Comparison of ENCODE assay signal across 8 mouse cellular contexts in the genomic region with DNA sequence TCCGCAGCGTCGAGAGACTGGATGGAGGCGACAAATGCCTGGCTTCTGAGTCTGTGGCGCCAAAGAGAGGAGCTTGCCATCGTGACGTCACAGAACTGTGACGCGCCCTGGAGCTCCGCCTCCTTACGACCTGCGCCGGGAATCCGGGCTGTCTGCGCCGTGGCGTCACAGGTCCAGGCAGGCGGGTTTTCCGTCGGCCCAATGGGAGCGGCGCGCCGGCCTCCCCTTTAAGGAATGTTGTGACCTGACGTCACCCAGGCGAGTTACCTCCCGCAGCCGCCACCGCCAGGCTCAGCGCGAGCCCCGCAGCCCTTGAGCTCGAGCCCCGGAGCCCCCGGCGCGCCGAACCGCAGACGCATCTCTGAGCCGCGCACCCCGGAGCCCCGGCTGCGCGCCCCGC. TPM values are rescaled to one million over a fixed set of nuclear protein-coding genes. Genes with fewer than 3 reads are reported as not detected.
DNase-seq lines count a peak whose midpoint lies in the region; ATAC-seq and TF ChIP-seq lines count a peak whose summit lies in the region.

A gene (plus strand): TSS at position 103 of the 400 bp plus-strand sequence.

- H3K27me3 ChIP-seq in hindbrain, postnatal 0 days (ENCODE audit: insufficient read depth, low read length), result no peaks in the 10 kb centered on the region

- peak within 1 kb of the TSS; percentile 99 for H3K4me3 ChIP-seq in gastrocnemius, adult 2 months
- peak within 1 kb of the TSS; percentile 94 for H3K4me3 ChIP-seq in hindbrain, postnatal 0 days (ENCODE audit: low read length)
- peak within 1 kb of the TSS; percentile 99 for H3K4me3 ChIP-seq in left cerebral cortex, adult 2 months

- peak; percentile 91 for DNase-seq in WW6 (ENCODE audit: low read depth, low spot score)
- peak; percentile 97 to 98 for DNase-seq in cerebellum, postnatal 4 days (ENCODE audit: low spot score in 2 of 2)
- peak; percentile 97 for DNase-seq in gastrocnemius, adult 2 months
- peak; percentile 98 for DNase-seq in hindbrain, postnatal 0 days (ENCODE audit: low spot score)
- peak; percentile 98 to 100 for DNase-seq in left cerebral cortex, adult 2 months (ENCODE audit: extremely low spot score in 1 of 2, low spot score in 2 of 2)
- peak; percentile 99 for DNase-seq in right cerebral cortex, adult 2 months (ENCODE audit: low spot score in 2 of 2)
- peak; percentile 96 for DNase-seq in urinary bladder, postnatal 14 days (ENCODE audit: low spot score)

- under 1% methylated on average over 46 of the region's 47 CpGs for WGBS in hindbrain, postnatal 0 days

- ATAC-seq in hindbrain, postnatal 0 days, result peak; percentile 95
- ATAC-seq in megakaryocyte, adult 5-6 weeks (ENCODE audit: poor library complexity, severe bottlenecking), result peak; percentile 91

- TF ChIP-seq CTCF in gastrocnemius, adult 2 months (IDR thresholded peaks at IDR 0.05), result no peak
- TF ChIP-seq CTCF in hindbrain, postnatal 0 days (IDR thresholded peaks at IDR 0.05; ENCODE audit: low read depth), result no peak
- no peak for TF ChIP-seq CTCF in left cerebral cortex, adult 2 months (IDR thresholded peaks at IDR 0.05)

- H3K27ac ChIP-seq in gastrocnemius, adult 2 months, result peak within 1 kb of the TSS; percentile 99
- peak within 1 kb of the TSS; percentile 96 for H3K27ac ChIP-seq in hindbrain, postnatal 0 days
- H3K27ac ChIP-seq in left cerebral cortex, adult 2 months, result peak within 1 kb of the TSS; percentile 99

- peak within 1 kb of the TSS; percentile 99 for H3K9ac ChIP-seq in hindbrain, postnatal 0 days (replicated peaks; ENCODE audit: low read length)

- H3K4me1 ChIP-seq in hindbrain, postnatal 0 days (ENCODE audit: insufficient read depth, low read length), result no peaks in the 10 kb centered on the region; the same call in 1 of the 2 replicates

- intact Hi-C loops in gastrocnemius, adult 2 months (cut with DNase I), result loop anchor here (2.0 kb wide), 1 partner anchor 109 kb away; no protein-coding TSS in a partner anchor
- intact Hi-C loops in left cerebral cortex, adult 2 months (cut with DNase I), result loop anchor here (1.0 kb wide), 1 partner anchor 106 kb away; no protein-coding TSS in a partner anchor

- H3K36me3 ChIP-seq in hindbrain, postnatal 0 days (ENCODE audit: insufficient read depth, low read length), result peaks cover 4% of the 10 kb centered on the region; the same call in 1 of the 2 replicates

- no peaks in the 10 kb centered on the region for H3K9me3 ChIP-seq in hindbrain, postnatal 0 days (ENCODE audit: low read length)

- peak within 1 kb of the TSS; percentile 64 for H3K4me2 ChIP-seq in hindbrain, postnatal 0 days (ENCODE audit: low read depth, low read length)

RNA-seq across cellular contexts. Expression of the gene that starts here (rescaled TPM):
- 100 to 1,000 TPM; 267 to 277 TPM for total RNA-seq in gastrocnemius, adult 2 months (2021)
- 618 and 737 TPM in 2 replicates for total RNA-seq in hindbrain, postnatal 0 days (2014; rRNA removed)
- 853 and 903 TPM in 2 replicates for polyA plus RNA-seq in hindbrain, postnatal 0 days (2015; fragmentation: Nextera tagmentation; extraction: Ambion mirVana)
- 100 to 1,000 TPM; 313 to 317 TPM for total RNA-seq in left cerebral cortex, adult 2 months (2021)
- total RNA-seq in megakaryocyte, adult 5-6 weeks (2015), result 4.7 TPM in 2 replicates
- total RNA-seq in megakaryocyte, adult 5-6 weeks (2017), result 0.51 and 1.3 TPM in 2 replicates

Comparison
In these comparisons a context has a peak if more than half of its experiments do, and no peak if none do; other contexts are left out.
1. Peak in every context shown above with its lines: DNase-seq, ATAC-seq, H3K4me3 ChIP-seq and H3K27ac ChIP-seq.
2. RNA of the gene that starts here (total RNA-seq): 618 to 737 TPM in hindbrain, postnatal 0 days, 313 to 317 TPM in left cerebral cortex, adult 2 months and 267 to 277 TPM in gastrocnemius, adult 2 months; 0.51 to 4.7 TPM in megakaryocyte, adult 5-6 weeks; every median in the first group is over 10 times any median in the second.